Mouse (Mus musculus) retina, embryonic 14.5 days (tissue): ENCODE results near the gene Dkkl1.
"Not testable (repeated sequence)": the region's sequence is repeated elsewhere in the genome, so short reads cannot be mapped to it uniquely, and the experiment has no call there.

Experiments
- DNase-seq: peaks from one replicate; pipeline ENCODE4 v3.0.0-alpha.2; 2015; ENCODE audit warnings: low spot score

Dkkl1 gene

DNA sequence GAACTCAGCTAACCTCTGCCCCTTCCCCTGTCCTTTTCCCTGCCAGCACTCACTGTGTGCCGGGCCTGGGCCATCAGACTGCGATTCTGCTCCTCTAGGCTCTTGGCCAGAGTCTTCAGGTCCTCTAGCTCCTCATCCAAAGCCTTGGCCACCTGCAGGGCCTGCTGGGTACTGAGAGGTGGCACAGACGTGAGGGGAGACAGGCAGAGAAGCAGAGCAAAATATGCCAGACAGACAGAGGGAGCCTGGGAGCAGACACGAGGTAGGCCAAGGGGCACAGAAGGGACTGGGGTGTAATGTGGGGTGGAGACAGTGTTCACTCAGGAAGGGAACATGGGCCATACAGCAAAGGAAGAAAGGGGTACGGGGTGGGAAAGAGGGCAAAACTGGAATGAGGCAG is 18.5 kb downstream of the Dkkl1 start:
- DNase-seq, result no peak

DNA sequence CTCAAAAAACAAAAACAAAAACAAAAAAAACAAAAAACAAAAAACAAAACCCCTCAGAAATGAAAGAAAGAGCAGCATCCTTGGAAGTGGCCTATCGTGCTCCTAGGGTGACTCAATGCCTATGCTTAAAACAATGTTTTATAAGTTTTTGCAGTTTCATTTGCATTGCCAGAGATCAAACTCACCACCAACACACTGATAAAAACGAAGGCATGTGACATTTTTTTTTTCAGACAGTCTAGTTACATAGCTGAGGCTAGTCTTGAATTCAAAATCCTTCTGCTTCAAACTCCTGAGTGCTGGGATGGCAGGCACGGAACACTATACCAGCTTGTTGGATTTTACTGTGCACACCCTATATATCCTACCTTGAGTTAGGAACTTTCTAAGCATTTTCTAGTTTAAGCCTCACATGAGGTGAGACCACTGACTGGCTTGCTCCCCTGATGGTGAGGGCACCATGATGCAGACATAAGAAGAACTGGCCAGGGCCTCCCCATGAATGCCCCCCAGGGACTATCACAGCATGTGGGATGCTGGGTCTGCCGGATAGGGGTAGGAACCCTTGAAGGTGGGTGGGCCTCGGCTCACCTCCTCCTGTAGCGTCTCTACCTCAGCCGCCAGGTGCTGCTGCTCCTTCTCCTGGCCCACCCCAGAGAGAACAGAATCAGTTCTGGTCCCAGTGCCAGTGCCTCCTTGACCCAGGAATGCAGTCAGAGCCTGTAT is 19.2 kb downstream of the Dkkl1 start:
- no peak for DNase-seq

DNA sequence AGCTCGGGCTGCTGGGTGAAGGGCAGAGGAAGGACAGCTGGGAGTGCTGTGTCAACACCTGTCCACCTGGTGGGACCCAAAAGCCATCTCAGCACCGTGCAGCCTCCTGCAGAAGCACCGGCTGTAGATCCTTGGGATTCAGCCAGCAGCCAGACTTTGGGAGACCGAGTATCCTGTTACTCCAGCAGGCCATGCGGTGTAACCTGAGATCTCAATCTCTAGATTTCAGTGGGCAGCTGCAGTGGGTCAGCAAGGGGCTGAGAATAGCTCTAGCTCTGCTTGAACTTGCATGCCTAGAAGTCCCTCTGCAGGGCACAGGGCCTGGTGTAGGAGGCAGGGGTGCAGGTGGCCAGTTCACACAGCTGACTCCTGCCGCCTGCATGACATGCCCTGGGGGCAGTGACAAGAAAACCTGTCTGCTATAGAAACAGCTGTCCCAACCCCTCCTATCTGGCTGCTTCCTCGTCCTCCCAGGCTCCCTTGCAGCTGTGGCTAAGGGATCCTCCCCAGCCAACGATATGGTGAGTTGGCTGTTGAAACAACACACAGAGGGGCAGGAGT is 20.1 kb downstream of the Dkkl1 start:
- no peak for DNase-seq

DNA sequence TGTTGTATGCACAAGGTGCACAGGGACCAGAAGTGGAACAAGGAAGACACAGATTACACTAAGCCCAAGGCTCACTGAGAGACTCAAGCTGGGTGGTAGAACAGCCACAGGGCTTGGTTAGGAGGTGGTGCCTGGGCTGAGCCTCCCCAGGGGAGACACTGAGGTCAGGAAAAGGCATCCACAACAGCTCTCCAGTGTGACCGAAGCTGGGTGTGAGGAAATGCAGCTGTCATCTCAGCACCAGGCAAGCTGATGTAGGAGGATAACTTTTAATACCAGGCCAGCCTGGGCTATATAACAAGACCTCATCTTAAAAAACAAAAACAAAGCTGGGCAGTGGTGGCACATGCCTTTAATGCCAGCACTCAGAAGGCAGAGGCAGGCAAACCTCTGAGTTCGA is 20.8 kb downstream of the Dkkl1 start:
- DNase-seq, result no peak

DNA sequence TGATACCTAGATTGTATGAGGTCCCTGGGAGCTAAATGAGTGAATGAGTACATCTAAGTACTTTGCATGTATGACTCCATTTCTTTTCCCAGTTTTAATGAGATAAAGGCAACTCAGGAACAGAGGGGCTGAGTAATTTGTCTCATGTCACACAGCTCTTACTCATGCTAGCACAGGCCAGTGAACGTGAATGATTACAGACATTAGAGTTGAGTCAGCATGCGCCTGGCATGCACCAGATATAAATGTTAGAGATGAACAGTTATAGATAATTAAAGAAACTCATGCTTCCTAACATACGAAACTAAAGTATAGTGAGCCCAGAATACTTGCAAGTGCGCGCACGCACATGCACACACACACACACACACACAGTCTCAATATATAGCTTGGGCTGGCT is 21.8 kb downstream of the Dkkl1 start:
- DNase-seq, result no peak

DNA sequence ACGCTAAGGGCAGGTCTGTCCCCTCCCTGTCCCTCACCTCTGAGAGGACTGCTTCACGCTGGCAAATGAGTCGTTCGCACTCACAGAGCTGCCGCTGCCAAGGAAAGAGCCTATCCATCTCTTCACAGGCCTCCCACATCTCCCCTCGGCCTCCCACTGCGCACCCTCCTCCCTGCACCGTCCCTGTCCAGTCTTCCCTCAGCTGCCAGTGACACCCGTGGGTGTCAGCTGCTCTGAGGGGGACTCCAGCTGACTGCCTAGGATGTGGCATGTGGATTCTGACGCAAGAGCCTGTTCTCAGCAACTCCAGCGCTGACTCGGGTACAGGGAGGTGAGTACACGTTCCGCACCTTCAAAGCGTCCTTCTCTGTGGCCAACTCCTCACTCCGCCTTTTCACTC is 22.3 kb downstream of the Dkkl1 start:
- DNase-seq, result no peak

DNA sequence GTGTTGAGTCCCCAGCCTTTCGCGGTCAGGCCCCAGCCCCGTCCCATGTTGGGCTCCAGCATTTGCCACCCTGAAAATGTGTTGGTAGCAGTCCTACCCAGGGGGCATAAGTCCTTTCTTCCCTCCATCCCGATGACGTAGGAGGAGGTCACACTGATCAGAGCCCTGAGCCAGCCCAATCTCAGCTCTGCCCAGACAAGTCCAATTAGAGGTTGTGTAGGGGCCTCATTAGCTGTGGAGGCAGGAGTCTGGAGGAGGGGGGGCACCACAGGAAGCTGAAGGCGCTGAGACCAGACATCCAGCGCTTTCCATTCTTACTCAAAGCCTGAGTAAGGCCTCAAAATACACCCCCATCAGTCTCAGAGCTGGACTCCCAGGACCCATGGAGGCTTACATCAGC is 26.0 kb downstream of the Dkkl1 start:
- DNase-seq, result peak; percentile 53

- DNase-seq, result no peak
Measured at GRCm38 (mm10) chr7:45183672-45184071, 28.3 kb downstream of the Dkkl1 start.

GRCm38 (mm10) chr7:45182606-45183005 is 29.3 kb downstream of the Dkkl1 start:
- no peak for DNase-seq

DNA sequence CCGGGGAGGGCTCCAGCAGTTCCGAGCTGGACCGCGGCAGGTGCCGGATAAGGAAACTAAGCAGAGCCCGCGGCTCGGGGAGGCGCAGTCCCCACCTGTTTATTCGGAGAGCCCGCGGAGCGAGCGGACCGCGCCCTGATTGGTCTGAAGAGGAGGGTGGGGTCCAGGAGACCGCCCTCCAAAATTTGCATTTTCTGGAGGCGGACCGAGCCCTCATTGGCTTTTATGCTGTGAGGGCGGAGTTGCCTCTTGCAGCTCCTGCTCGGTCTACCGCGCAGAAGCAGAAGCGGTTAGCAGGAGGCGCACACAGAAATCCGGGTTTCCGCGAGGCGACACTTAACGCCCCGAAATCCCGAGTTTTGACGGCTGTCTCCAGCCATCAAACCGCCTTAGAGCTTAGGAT is 29.7 kb downstream of the Dkkl1 start:
- DNase-seq, result peak; percentile 90

DNA sequence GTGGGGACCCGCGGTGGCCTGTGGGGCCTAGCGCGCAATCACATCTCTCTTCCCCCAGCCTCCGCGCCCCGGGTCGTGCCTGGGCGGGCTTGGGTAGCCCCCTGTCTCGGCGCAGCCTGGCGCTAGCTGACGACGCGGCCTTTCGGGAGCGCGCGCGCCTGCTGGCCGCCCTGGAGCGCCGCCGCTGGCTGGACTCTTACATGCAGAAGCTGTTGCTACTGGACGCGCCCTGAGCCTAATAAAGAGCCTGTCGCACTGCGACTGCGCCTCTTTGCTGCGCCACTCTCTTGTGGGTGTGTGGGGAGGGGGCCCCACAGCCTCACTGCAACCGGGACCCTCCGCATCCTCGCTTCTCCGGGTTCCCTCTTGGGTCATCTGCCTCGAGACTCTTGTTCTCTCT is 30.4 kb downstream of the Dkkl1 start:
- peak; percentile 76 for DNase-seq

DNA sequence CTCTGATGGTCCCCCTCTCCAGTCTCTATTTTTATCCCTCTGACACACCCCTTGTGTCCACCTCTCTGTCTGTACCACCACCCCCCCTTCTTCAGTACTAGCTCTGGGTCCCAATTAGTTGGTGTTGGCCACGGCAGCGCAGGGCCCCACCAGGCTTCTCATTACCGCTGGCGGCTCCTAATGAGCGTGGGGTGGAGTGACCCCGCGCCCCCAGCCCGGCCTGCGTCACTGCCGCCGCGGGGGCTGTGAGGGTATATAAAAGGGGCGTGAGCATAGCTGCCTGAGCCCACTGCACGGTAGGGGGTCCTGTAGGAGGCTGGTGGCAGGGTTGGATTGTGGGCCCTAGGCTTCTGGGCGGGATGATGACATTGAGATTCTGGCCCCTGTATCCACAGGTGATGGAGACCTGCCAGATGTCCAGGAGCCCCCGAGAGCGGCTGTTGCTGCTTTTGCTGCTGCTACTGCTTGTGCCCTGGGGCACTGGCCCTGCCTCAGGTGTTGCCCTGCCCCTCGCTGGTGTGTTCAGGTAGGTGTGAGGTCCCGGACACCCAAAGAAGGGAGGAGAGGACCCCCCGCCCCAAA is 31.0 kb downstream of the Dkkl1 start, which contains the start of gene Pth2:
Pth2 (plus strand) TSS at position 100 of the 582 bp plus-strand sequence.
- peak; percentile 70 for DNase-seq

DNA sequence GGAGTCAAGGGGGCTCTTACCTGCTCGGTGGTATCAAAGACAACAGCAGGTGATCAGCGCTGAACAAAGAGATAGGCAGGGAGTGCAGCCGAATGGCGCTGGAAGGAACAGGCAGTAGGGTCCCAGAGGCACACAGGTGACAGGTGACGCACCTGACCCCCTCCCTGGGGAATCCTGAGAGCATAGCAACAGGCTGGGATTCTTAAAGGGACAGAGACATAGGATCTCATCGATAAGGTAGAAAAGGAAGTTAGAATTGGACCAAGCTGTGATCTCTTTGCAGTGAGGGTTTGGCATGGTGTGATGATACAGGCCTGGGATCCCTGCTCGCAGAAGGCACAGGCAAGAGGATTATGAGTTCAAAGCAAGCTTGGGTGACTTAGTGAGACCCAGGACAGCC is 32.5 kb downstream of the Dkkl1 start, which contains the start of gene Gfy:
Gfy (minus strand) TSS at position 101 of the 400 bp plus-strand sequence.
- DNase-seq, result no peak

GRCm38 (mm10) chr7:45178550-45178949 is 33.4 kb downstream of the Dkkl1 start:
- DNase-seq, result no peak

DNA sequence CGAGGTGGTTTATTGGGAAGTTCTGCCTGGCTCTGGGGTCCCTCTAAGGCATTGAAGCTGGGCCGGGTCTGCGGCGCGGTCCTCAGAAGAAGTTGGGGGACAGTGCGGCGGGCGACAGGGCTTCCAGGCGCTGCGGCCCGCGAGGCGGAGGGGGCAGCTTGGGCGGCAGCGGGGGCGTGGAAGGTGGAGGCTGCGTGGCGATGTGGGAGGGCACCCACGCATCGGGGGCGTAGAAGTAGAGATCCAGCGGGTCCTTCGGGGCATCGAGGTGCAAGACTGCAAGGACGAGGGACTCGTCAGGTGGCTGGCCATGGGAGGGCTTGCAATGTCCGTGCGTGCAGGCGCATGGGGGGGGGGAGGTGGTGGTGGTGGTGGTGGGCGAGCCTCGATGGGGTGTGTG is 35.6 kb downstream of the Dkkl1 start:
- no peak for DNase-seq

GRCm38 (mm10) chr7:45175929-45176328 is 36.0 kb downstream of the Dkkl1 start:
- no peak for DNase-seq

- no peak for DNase-seq
Measured at GRCm38 (mm10) chr7:45175398-45175797, 36.5 kb downstream of the Dkkl1 start.

GRCm38 (mm10) chr7:45174567-45175280 is 37.2 kb downstream of the Dkkl1 start:
- DNase-seq, result peak; percentile 57

DNA sequence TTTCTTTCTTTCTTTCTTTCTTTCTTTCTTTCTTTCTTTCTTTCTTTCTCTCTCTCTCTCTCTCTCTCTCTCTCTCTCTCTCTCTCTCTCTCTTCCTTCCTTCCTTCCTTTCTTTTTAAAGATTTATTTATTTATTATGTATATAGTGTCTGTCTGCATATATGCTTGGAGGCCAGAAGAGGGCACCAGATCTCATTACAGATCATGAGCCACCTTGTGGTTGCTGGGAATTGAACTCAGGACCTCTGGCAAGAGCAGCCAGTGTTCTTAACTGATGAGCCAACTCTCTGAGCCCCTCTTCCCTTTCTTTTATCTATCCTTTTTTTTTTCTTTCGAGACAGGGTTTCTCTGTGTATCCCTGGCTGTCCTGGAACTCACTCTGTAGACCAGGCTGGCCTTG is 38.2 kb downstream of the Dkkl1 start:
- DNase-seq, result not testable (repeated sequence)

GRCm38 (mm10) chr7:45172974-45173373 is 39.0 kb downstream of the Dkkl1 start:
- DNase-seq, result no peak

- DNase-seq, result no peak
Measured at GRCm38 (mm10) chr7:45169495-45169894, 42.5 kb downstream of the Dkkl1 start.

DNA sequence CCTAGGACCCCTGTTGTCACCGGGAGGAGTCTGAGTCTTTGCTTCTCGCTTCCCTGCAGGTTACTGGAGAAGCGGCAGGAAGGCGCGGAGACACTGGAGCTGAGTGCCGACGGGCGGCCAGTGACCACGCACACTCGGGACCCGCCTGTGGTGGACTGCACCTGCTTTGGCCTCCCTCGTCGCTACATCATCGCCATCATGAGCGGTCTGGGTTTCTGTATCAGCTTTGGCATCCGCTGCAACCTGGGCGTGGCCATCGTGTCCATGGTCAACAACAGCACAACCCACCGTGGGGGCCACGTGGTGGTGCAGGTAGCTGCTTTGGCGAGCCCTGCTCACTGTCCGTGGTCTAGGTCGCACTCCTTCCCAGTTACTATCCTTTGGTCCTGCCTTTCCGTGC is 43.3 kb downstream of the Dkkl1 start:
- no peak for DNase-seq
